Mouse (Mus musculus): ENCODE results near the gene Eif3i.

GRCm38 (mm10) chr4:129621283-129621841 is 20.9 kb upstream of the Eif3i start:
- TF ChIP-seq CTCF (IDR thresholded peaks at IDR 0.05): no peak
- peak; percentile 79 for TF ChIP-seq EP300 (IDR thresholded peaks at IDR 0.05)

Measured in lung, postnatal 0 days (tissue).